ENCODE assay signal across 8 mouse cellular contexts in the genomic region with DNA sequence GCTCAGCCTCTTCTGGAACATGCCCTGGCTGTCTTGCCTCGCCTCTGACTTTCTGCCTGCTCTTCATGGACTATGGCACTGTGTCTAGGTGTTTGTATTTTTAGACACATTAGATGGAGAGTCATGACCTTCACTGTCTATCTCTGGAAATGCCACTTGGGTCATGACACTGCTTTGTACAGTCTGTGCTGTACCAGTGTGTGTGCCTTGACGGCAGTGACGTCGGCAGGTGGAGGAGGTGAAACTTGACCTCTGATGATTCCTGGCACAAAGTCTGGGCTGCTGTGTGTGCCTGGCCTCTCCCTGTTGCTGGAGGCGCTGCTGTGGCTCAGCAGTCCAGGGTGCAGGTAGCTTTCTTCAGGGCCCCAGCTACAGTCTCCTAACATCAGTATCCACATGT. TPM values are rescaled to one million over a fixed set of nuclear protein-coding genes. Genes with fewer than 3 reads are reported as not detected.
DNase-seq lines count a peak whose midpoint lies in the region; ATAC-seq and TF ChIP-seq lines count a peak whose summit lies in the region.

No protein-coding gene starts in this region.

- H3K9me3 ChIP-seq in kidney, embryonic 14.5 days (ENCODE audit: control insufficient read depth, low read length): no peaks in the 10 kb centered on the region
- no peaks in the 10 kb centered on the region for H3K9me3 ChIP-seq in heart, embryonic 14.5 days (ENCODE audit: control insufficient read depth, low read length)
- H3K9me3 ChIP-seq in forebrain, embryonic 10.5 days: no peaks in the 10 kb centered on the region

- no peak overlapping the region for H3K4me2 ChIP-seq in kidney, embryonic 14.5 days (replicated peaks; ENCODE audit: low read depth, low read length)
- peak overlapping the region; percentile 48 for H3K4me2 ChIP-seq in heart, embryonic 14.5 days (ENCODE audit: low read length)

- no peak overlapping the region for H3K4me3 ChIP-seq in kidney, embryonic 14.5 days (ENCODE audit: low read length)
- H3K4me3 ChIP-seq in heart, embryonic 14.5 days (ENCODE audit: control insufficient read depth in 1 of 2, insufficient read depth in 1 of 2, low read depth in 1 of 2, low read length in 2 of 2): no peak overlapping the region
- H3K4me3 ChIP-seq in small intestine, adult 2 months (ENCODE audit: low read depth, low read length): no peak overlapping the region
- H3K4me3 ChIP-seq in forebrain, embryonic 10.5 days: no peak overlapping the region

- H3K27ac ChIP-seq in kidney, embryonic 14.5 days (ENCODE audit: low read depth, low read length): no peak overlapping the region
- H3K27ac ChIP-seq in heart, embryonic 14.5 days (replicated peaks in 1 of 2; ENCODE audit: control insufficient read depth in 1 of 2, insufficient read depth in 1 of 2, low read depth in 2 of 2, low read length in 2 of 2): peak overlapping the region; percentile 95 to 99
- peak overlapping the region; percentile 96 for H3K27ac ChIP-seq in small intestine, adult 2 months (ENCODE audit: insufficient read depth, low read depth, low read length)
- no peak overlapping the region for H3K27ac ChIP-seq in forebrain, embryonic 10.5 days

- no peak overlapping the region for H3K9ac ChIP-seq in kidney, embryonic 14.5 days (ENCODE audit: low read depth, low read length)
- peak overlapping the region; percentile 56 for H3K9ac ChIP-seq in heart, embryonic 14.5 days (ENCODE audit: low read length)

- no peaks in the 10 kb centered on the region for H3K36me3 ChIP-seq in kidney, embryonic 14.5 days (ENCODE audit: control insufficient read depth, insufficient read depth, low read length)
- H3K36me3 ChIP-seq in heart, embryonic 14.5 days (ENCODE audit: control insufficient read depth, insufficient read depth, low read length): no peaks in the 10 kb centered on the region
- 0 out of 2 replicates have a peak, but pooled peaks cover 2% of the 10 kb centered on the region for H3K36me3 ChIP-seq in small intestine, adult 2 months (ENCODE audit: control insufficient read depth, insufficient read depth, low read length)
- H3K36me3 ChIP-seq in forebrain, embryonic 10.5 days (replicated peaks): peaks cover 7% of the 10 kb centered on the region

- TF ChIP-seq CTCF in small intestine, adult 2 months (IDR thresholded peaks at IDR 0.05; ENCODE audit: extremely low read depth, insufficient read length, insufficient replicate concordance, low read depth, low read length): no peak

- no peaks in the 10 kb centered on the region for H3K27me3 ChIP-seq in kidney, embryonic 14.5 days (ENCODE audit: control insufficient read depth, insufficient read depth, low read length)
- no peaks in the 10 kb centered on the region for H3K27me3 ChIP-seq in heart, embryonic 14.5 days (ENCODE audit: control insufficient read depth, insufficient read depth, low read length)
- H3K27me3 ChIP-seq in small intestine, adult 2 months (ENCODE audit: control insufficient read depth, insufficient read depth, low read length): no peaks in the 10 kb centered on the region
- H3K27me3 ChIP-seq in forebrain, embryonic 10.5 days (ENCODE audit: poor library complexity, severe bottlenecking): no peaks in the 10 kb centered on the region

- ATAC-seq in kidney, embryonic 14.5 days (ENCODE audit: low FRiP score, low TSS enrichment): no peak
- peak; percentile 79 for ATAC-seq in heart, embryonic 14.5 days (ENCODE audit: insufficient number of reproducible peaks, insufficient read depth, low FRiP score, low read depth)
- ATAC-seq in erythroblast, adult 5-6 weeks (replicated peaks; ENCODE audit: low FRiP score, poor library complexity, severe bottlenecking): no peak

- no peaks in the 10 kb centered on the region for H3K4me1 ChIP-seq in kidney, embryonic 14.5 days (ENCODE audit: control insufficient read depth, insufficient read depth, low read length)
- peaks cover 16 to 41% of the 10 kb centered on the region in 2 experiments for H3K4me1 ChIP-seq in heart, embryonic 14.5 days (ENCODE audit: control insufficient read depth in 2 of 2, insufficient read depth in 2 of 2, low read length in 2 of 2)
- peaks cover 16% of the 10 kb centered on the region; the same call in 1 of the 2 replicates for H3K4me1 ChIP-seq in small intestine, adult 2 months (ENCODE audit: control insufficient read depth, insufficient read depth, insufficient read length, low read length)
- peaks cover 18% of the 10 kb centered on the region for H3K4me1 ChIP-seq in forebrain, embryonic 10.5 days

- 39% methylated on average over 5 of the region's 5 CpGs for WGBS in kidney, embryonic 14.5 days
- 23% methylated on average over 5 of the region's 5 CpGs for WGBS in heart, embryonic 14.5 days
- 20% methylated on average over 5 of the region's 5 CpGs for WGBS in small intestine, adult 2 months
- 73% methylated on average over 5 of the region's 5 CpGs for WGBS in forebrain, embryonic 10.5 days

- TF ChIP-seq POLR2A in small intestine, adult 2 months (IDR thresholded peaks at IDR 0.05; ENCODE audit: low read depth, low read length): no peak

- peak; percentile 78 for DNase-seq in kidney, adult 11 months
- peak; percentile 70 to 94 for DNase-seq in kidney, postnatal 25 days
- DNase-seq in forebrain, embryonic 10.5 days (ENCODE audit: extremely low spot score, low spot score): no peak
- no peak for DNase-seq in right cerebral cortex, adult 2 months (ENCODE audit: low spot score in 2 of 2)

RNA-seq across cellular contexts. Expression of a gene that starts 9.2 kb away (rescaled TPM):
- 8.0 and 10.4 TPM in 2 replicates for polyA plus RNA-seq in kidney, embryonic 14.5 days (2014; fragmentation: Nextera tagmentation; extraction: Ambion mirVana)
- polyA plus RNA-seq in heart, embryonic 14.5 days (2014; fragmentation: Nextera tagmentation; extraction: Ambion mirVana): 11.0 and 12.0 TPM in 2 replicates
- 19.2 and 56.2 TPM in 2 replicates for polyA plus RNA-seq in small intestine, adult 2 months (2012; rRNA removed)
- 11.2 and 11.3 TPM in 2 replicates for polyA plus RNA-seq in forebrain, embryonic 10.5 days (2016; fragmentation: Nextera tagmentation; extraction: Ambion mirVana)
- 39.6 and 43.5 TPM in 2 replicates for total RNA-seq in erythroblast, adult 5-6 weeks (2015; ENCODE audit: low replicate concordance)
- total RNA-seq in erythroblast, adult 5-6 weeks (2017; ENCODE audit: low replicate concordance): 27.3 and 31.4 TPM in 2 replicates

Comparison
In these comparisons a context has a peak if more than half of its experiments do, and no peak if none do; other contexts are left out.
1. DNase-seq: peak in kidney, adult 11 months (single experiment) and kidney, postnatal 25 days (2 of 2); none in forebrain, embryonic 10.5 days (single experiment) and right cerebral cortex, adult 2 months (0 of 2).
2. H3K27ac ChIP-seq: peak in heart, embryonic 14.5 days (2 of 2) and small intestine, adult 2 months (single experiment); none in kidney, embryonic 14.5 days (single experiment) and forebrain, embryonic 10.5 days (single experiment).